Mouse (Mus musculus) T-helper 2 cell (primary cell): ENCODE measurements around the gene Gas7.

Source experiments
- in situ Hi-C: fragments of 300-600 bp; cut with MboI, MseI; formaldehyde crosslinking; loops from one replicate; pipeline ENCODE4 v1.15.1; 2025; ENCODE audit warnings: high pct_unique_total_duplicates

Gene Gas7

DNA sequence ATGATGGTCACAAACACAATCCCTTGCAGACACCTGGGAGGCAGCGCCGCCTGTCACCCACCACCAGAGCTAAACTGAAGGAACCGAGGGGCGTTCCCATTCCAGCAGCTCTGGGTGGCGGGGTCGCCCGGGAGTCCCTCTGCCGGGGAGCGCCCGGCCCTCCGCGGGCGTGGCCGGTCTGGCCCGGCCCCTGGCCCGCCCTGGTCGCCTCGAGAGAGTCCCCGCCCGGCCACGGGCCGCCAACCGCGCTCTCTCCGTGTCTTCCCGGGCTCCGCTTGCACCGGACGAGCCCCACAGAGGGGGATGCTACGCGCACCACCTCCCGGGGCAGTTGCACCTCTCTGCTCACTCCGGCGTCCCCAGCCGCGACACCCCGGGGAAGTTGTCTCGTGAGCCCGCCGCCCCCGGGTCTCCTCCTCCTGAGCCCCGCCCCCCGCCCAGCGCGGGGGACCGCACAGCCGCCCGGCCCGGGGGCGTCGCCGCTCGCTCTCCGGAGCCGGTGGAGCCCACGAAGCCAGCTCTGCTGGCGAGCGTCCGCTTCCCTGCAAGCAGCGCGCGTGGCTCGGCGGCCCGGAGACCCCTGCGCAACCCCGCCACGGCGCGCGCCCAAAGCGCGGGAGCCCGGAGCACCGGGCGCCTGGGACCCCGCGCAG, at the start of gene Gas7:
Gene Gas7, plus strand, starts transcription at position 564 of the 653 bp plus-strand sequence.
- in situ Hi-C loops = no loop called here

DNA sequence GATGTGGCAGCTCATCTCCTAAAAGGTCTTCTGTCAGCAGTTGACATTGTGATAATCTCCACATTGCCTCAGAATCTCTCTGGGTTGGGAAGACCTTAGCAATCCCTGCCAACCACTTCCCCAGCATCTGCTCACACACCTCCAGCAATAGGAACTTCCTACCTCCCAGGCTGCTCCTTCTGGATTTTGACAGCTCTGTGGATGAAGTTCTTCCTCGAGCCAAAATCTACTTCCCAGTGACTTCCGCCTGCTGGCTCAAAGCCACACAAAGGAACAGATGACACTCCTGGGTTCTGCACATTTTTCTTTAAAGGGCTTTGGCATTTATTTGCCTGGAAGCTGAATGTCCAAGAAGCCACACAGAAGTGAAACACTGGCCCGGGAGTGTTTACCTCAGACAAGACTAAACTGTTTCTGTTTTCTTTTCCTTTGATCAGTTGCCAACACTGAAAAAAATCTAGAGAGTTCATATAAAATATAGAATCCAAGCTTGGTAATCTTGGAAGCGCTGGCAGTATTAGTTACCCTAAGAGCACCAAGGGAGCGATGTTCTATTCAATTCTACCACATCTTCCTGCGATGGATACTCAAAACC, 40.8 kb upstream of the Gas7 start:
- in situ Hi-C loops = no loop called here

DNA sequence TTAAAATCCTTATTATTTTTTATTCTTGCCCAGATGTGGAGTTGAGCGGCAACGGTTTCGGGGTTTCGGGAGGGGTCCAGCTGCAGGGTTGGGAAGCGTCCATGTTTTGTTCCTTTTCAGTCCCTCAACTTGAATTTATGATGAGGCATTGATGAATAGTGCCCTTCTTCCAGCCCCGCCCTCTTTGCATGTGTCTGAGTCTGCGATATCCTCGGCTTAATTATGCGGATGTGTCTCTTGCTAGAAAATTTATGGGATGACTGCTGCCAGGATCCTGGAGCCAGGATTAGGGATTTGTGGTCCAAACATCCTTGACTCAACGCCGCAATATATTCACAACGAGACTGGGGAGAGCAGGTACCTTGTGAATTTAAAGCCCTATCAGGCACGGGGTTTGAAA, 31.7 kb upstream of the Gas7 start:
- in situ Hi-C loops = no loop called here

DNA sequence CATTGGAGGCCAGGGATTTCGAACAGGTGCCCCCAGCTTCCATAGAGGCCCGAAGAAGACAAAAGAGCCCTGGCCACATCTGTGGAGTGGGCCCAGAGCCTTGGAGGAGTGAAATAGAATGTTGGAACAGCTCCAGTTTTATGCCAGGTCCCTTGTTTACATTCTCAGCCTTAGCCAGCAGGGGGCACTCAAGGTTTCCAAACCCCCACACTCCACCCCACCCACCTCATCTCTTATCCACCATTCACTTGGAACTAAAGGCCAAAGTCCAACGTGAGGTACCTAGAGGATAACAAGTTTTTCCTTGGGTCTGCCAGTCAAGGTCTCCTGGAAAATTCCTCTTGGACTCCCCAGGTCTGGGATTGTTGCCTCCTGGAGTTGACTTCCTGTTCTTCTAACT, 27.0 kb upstream of the Gas7 start:
- in situ Hi-C loops = no loop called here

DNA sequence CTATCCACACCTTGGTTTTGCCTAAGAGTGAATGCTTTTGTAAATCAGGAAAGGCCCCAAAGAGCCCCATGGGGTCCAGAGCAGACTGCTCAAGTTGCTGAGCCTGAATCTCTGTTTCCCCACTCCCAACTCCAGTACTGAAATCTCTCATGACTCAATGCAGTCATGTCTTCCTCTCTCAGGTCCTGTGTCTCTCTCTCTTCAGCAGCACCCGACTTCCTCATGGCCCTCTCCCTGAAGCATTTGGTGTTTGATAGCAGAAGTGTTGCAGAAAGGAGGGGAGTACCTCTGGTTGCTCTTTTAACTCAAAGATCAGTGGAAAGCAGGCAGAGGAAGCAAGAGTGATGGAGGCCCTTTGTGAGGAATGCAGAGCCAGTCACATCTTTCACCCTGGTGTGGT, 25.4 kb upstream of the Gas7 start:
- in situ Hi-C loops = no loop called here

DNA sequence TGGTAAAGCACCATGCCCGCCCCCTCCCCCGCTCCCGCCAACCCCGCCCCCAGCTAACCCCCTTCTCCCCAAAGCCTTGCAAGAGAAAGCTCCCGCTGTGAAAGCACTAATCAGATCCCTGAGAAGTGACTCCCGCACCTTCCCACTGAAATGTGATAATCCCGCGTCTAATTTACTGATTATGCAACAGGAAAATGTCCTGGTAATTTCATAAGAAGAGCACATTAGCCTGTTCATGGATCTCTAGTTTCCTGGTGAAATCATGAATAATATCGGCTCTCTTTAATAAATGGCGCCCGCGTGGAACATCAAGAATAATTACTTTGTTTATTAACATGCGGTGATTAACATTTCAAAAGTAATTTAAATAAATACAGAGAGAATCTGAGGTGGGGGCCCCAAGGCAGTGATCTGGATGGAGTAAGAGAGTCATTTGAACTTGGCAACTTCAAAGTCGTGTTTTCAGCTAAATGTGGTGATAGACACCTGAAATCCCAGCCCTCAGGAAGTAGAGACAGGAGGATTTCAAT, 24.1 kb upstream of the Gas7 start:
- in situ Hi-C loops = no loop called here

DNA sequence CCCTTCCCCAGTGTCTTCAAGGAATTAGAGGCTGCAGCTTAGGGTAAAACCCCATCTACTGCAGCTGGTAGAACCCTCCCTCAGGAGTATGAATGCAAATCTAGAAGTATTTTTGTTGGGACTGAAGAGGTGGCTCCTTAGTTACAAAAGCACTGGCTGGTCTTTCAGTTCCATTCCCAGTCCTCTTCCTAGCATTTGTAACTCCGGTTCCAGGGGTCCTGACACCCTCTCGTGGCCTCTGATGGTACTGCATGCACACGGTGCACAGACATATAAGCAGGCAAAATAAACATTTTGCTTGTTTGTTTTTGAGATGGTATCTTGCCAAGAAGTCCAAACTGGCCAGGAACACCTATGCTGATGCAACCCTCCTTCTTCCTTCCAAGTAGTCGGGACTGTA, 23.4 kb upstream of the Gas7 start:
- in situ Hi-C loops = no loop called here

DNA sequence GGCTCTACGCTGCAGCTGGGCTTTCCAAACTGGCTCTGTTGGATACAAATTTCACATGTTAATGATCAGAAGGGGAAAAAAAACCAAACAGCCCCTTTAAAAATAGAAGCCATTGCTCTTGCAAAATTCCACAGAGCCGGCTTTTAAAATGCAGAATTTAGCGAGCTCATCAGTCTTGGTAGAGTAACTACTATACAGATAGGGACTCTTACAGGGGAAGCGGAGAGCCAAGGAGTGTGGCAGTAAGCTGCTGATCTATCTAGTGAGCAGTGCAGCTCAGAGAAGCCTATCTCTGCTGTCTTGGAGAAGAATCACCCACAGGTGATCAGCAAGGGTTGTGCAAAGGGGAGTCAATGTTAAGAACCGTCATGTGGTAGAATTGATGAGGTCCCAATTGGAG, 21.5 kb upstream of the Gas7 start:
- in situ Hi-C loops = no loop called here

DNA sequence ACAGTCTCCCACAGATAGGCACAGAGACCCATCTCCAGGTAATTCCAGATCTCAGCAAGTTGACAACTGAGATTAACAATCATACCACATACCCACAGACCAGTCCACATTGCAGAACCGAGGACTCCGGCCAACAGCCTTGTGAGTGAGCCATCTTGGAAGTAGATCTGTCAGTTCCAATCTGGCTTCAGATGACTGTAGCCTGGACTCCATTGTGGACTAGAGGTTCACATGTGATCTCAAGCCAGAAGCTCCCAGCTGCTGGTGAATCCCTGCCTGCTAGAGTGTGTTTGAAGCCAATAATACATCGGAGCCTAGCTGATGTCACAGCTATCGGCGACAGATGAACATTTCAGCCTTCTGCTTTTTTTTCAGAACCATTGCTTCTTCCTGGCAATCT, 16.5 kb upstream of the Gas7 start:
- in situ Hi-C loops = no loop called here

DNA sequence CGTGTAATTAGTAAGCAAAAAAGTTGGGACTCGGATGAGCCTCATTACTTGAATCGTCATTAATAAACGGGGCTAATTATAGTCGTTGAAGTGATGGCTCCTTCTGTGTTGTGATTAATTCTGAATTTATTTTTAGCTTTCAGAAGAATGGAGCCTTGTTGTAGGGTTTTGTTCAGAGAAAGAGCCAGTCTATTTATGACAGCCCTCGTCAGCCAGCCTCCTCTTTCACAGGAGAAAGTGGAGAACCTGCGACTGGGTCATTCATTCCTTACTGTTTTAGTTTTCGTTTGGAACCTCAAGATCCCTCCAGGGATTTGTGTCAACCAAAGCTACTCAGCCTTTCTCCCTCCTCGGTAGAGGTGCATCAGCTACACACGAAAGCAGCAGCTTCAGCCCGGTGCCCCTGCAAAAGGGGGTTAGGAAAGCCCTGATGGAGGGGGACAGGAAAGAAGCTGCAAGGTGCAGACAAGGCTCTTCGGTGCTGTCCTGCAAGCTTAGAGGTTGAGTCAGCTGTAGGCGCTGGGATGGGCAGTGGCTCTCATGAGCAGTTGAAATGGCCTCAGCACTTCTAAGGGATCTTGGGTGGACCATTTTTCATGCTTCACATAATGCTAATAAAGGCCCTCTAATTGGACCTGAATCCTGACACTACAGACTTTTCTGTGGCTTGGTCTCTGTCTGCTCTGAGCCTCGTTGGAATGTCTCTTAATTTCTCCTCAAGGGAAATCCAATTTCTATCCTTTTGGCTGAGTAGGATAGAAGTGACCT, 10.0 kb upstream of the Gas7 start:
- in situ Hi-C loops = loop anchor here (10.0 kb wide), 1 partner anchor 210 kb away; no protein-coding TSS in a partner anchor

DNA sequence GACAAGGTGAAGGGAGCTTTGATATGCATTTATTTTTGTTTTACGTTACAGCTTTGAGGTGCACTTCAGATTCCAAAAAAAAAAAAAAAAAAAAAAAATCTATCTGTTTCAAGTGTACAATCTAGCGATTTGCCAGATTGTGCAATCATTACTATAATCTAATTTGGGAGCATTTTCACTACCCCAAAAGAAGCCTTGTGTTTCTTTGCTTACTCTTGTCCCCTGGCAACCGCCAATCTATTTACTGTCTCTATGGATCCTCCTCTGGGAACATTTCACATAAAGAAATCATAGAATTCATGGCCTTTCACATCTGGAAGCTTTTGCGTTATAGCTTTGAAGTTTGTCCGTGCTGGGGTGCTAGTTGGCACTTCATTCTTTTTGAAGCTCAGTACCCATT, 3.7 kb upstream of the Gas7 start:
- in situ Hi-C loops = no loop called here

DNA sequence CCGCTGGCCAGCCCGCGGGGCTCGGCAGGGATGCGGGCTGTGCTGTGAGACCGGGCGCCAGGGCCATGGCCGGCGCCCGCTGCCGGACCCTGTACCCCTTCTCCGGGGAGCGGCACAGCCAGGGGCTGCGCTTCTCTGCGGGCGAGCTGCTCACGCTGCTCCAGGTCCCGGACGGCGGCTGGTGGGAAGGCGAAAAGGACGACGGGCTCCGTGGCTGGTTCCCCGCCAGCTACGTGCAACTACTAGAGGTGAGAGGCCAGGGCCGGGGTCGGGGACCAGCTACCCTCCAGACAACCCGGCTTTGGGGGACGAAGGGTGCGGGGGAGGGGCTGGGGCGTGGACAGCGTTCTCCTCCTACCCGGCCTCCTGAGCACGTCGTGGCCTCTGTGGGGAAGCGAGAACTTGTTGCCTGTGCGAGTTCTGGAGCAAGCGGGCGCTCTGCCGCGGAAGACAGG, 317 bp downstream of the Gas7 start:
- in situ Hi-C loops = no loop called here

DNA sequence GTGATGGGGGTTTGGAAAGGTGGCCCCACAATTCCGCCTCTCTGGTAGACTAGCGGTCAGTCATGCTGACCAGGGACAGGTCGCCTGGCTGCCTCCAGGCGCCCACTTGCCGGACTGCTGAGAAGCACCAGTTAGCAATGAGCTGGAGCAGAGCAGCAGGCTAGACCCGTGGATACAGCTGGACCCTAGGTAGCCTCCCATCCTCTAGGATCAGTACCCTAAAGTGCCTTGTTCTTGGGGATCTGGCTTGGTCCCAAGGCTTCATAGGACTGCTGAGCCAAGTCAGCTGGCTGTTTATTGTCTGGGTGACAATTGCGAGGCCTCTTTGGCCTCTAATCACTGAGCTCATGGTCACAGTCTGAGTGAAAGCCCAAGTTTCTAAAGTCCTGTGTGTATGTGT, 792 bp downstream of the Gas7 start:
- in situ Hi-C loops = no loop called here

DNA sequence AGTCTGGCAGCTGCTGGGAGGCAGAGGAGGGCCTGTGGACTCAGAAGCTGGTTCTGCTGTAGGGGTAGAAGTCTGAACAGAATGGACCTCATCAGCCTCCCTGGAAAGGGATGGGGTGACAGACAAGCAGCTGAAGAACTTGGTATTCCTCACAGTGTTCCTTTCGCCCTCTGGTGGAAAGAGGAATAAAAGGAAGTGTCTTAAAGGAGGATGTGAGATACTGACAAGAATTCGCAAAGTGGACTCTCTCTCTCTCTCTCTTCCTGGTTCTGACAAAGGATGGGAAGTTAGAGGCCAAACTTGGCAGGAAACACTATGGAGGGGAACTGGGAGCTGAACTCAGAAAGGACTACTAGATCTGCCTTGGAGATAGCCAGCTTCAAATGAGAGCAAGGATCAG, 2.9 kb downstream of the Gas7 start:
- in situ Hi-C loops = no loop called here

DNA sequence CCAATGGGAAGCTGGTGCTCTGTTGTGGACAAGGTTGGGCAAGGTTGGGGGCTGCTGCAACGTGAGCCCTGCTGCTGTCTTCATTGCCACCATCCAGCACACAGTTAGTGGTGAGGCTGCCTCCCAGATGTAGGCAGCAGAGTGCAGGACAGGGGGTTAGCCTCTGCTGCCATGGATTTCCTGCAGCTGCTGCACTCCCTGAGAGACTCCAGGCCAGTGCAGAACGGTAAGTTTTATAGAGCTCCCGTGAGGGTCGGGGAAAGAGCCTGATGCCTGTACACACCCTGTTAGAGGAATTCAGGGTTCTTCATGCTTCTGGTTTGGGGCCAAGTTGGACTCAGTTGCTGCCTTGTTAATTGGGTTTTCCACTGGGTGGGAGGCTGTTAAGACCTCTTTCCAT, 11.9 kb downstream of the Gas7 start:
- in situ Hi-C loops = no loop called here

DNA sequence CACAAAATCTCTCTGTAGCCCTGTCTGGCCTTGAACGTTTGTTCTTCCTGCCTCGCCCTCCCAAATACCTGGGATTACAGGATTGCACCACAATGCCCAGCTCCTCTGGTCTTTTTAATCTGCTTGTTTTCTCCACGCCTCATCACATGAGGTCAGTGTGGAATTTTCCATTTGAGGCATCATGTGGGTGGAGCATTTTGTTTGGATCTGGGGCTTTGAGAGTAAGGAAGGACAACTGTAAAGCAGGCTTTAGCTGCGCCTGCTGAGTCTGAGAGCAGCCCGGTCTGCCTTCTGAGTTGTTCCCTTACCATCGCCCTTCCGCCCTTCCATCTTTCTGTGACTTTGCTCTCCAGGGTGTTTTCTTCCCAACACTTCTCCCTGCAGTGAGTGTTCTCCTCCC, 13.6 kb downstream of the Gas7 start:
- in situ Hi-C loops = no loop called here

DNA sequence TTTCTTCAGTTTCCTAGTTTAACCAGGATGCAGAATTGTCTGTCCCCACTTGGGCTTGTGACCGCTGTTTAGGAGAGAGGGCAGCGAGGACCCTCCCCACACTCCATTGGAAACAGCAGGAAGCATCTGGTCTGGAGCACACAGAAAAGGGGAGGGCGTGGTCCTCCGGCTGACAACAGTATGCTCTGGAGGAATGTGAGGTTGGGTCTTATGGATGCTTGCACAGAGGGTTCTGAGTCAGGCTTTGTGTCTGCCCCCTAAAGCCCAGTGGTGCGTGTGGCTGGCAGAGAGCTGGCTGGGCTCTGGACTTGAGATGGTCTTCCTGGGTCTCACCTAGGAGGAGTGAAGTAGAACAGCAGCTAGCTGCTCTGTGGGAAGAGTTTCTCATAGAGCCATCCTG, 19.4 kb downstream of the Gas7 start:
- in situ Hi-C loops = no loop called here

DNA sequence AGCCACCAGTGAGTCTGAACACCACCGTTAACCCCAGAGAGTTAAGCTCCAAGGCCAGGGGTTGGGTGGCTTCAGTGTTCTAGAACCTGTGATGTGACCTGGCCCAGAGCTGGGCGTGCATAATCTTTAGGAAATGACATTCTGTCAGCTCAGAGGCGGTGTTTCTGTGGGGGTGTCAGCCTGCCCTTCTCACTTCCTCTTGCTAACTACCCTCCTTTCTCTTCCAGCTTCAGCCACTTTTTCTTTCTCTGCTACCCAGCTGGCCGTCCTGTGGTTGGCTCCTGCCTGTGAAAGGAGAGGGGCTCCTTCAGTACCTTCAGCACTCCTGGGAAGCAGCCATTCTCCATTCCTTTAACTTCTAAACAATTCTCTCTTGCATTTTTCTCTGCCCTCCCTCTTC, 24.3 kb downstream of the Gas7 start:
- in situ Hi-C loops = no loop called here

DNA sequence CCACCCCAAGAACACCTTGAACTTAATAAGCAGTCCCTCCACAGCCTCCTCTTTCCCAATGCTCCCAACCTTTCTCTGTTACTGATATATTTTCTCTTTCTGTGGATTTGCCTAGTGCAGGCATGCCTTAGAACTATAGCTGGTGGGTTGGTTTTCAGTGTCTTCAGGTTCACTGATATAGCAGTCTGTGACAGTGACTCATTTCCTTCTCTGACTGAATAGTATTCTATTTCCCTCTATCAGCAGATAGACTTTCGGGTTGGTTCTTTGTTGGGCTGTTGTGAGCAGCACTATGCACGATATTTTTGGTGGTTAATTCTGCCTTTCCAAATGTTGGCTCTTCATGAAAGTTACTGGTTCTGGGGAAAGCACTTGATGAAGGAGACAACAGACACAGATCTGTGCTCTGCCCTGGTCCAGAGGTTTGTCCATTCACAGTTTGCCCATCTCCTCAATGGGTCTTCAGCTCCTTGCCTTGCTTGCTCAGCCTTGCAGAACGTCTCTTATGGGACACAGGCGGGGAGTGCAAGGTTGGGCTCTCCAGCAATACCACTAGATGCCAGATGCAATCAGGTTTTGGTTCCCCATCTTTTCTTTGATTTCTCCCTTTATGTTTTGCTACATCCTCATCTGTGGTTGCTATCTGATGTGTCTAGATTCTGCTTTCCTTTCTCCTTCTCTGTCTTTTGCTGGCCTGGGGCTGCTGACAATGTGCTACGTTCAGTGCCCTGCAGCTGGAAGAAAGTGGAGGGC, 25.1 kb downstream of the Gas7 start:
- in situ Hi-C loops = no loop called here

DNA sequence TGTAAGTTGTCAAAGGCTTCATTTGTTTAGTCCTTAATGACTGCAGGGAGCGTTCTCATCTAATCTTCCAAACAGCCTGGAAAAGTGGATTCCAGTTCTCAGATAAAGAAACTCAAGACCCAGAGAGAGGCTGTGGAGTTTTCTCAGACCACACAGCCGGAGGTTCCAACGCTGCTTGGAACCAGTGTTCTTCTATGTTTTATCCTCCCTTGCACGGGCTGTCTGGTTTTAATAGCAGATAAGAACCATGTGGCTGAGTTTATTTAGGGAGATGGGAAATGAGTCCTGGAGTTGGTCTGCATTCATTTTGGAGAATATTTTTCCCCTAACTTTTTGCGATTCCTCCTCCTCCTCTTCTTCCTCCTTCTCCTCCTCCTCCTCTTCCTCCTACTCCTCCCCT, 26.5 kb downstream of the Gas7 start:
- in situ Hi-C loops = no loop called here

DNA sequence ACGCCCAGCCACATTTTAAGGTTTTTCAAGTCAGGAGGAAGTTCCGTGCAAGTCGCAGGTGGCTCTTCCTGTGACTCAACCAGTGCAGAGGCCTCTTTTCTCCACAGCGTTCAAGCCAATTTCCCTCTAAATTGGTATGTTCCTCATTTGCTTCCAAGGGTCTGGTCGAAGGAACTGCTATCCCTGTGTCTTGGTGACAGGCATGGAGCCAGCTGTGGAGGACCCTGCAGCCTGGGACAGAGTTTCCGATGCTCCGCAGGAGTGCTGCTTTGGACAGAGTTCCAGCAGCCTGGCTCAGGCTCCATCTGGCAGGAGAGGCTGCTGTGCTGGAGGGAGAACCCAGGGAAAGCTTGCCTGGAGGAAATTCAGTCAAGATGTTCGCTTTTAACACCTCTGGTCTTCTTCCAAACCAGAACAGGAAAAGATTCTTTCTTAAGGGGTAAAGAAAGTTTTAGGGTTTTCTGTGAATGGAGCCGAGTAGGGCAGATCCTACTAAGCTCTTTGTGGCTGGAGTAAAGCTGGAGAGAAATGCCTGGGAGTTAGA, 27.1 kb downstream of the Gas7 start:
- in situ Hi-C loops = no loop called here

DNA sequence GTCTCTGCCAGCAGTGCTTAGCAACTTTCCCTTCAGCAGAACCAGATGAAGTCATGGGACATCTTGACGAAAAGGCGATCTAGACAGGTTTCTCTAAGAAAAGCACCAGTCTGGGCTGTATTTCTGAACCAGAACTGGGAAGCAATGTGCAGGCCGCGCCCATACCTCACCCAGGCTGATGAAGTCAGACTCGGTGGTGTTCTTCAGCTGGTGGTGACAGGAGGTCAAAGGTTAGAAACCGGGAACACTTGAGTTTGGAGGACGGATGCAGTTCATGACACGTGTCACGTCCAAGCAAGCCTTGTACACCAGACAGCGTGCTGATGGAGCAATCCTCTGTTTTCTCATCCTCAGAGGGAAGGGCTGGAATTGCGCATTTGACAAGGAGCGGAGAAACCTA, 32.9 kb downstream of the Gas7 start:
- in situ Hi-C loops = no loop called here
